Mouse (Mus musculus): ENCODE results near the gene Pdia4.
"Not testable (repeated sequence)": the region's sequence is repeated elsewhere in the genome, so short reads cannot be mapped to it uniquely, and the experiment has no call there.

Pdia4 gene

DNA sequence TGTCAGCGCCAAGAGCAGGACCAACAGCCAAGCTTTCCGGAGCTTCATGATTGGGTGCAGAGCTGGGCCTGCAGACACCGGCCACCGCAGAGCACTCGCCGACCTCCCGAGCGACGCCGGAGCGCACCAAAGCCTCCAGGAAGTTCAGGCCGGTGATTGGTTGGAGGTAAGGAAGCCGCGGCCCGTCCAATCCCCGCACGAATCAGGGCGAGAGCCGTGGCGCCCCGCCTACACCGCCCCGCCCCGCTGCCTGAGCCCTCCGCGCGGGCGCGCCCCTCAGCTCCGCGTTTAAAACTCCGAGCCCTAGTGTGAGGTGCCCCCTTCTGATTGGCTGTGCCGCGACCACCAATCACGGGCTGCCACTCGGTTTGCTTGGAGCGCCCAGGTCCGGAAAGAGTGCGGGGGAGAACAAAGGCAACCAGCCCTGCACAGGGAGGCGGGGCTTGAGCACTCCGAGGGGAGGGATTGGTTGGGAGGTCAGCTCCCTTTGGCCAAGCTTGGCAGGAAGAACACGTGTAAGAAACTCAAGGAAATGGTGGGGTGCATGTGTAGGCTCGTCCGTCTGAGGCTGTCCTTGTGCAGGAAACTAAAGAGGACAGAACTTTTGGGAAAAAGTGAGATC is at the start of gene Pdia4:
Pdia4 (minus strand) TSS at position 174 of the 622 bp plus-strand sequence.
- DNase-seq, result peak; percentile 98

DNA sequence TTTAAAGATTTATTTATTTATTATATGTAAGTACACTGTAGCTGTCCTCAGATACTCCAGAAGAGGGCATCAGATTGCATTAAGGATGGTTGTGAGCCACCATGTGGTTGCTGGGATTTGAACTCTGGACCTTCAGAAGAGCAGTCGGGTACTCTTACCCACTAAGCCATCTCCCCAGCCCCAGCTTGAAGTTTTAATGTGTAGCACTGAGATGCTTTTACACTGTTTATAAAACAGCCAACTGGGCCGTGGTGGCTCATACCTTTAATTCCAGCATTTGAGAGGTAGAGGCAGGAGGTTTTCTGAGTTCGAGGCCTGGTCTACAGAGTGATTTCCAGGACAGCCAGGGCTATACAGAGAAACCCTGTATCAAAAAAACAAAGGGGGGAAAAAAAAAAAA is 44.5 kb upstream of the Pdia4 start:
- not testable (repeated sequence) for DNase-seq

DNA sequence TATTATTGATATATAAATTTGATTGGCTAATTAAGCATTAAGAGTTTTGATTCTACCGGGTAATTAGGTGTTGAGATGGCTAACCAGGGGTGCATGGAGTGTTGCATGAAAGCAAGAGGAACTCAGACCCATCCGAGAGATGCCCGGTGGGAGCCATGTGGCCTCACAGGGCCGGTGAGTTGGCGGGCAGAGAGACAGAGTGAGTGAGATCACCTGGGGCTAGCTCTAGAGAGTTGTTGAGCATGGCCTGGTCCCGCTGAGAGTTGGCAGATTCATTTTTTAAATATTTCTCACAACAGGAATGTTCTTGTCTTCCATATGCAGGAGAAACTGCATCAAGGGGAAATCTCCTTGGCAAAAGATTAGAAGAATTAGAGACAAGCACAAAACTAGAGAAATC is 44.0 kb upstream of the Pdia4 start:
- no peak for DNase-seq

DNA sequence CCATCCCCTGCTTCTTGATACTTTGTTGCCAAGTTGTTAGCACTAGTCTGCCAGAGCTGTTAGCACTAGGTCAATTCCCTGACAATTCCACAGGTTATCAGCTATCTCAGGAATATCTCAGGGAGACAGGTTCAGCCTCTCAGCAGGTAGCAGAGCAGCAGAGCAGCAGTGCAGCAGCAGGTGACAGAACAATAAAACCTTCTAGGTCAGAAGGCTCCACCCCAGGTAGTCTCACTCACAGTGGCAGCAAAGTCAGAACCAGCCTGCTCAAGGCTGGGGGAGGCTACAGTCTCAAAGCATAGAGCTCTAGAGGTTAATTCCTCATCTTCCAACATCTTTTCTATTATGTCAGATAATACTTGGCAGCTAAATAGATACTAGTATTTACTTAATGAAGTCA is 32.5 kb upstream of the Pdia4 start:
- DNase-seq, result no peak

DNA sequence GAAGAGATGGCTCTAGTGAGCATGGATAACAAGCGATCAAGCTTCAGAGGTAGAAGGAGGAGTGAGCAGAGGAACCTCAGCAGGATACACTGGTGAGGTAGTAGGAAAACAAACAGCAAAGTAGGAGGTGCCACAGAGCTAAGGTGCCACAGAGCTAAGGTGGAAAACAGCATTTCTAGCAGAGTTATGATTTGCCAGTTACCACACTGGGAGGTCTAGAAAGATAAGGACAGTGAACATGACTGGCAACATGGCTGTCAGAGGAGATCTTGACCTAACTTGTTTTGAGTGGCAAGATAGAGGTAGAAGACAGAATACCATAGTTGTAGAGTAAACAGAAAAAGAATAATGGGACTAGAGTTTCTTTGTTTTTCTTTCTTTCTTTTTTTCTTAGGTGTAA is 29.1 kb upstream of the Pdia4 start:
- DNase-seq, result no peak

DNA sequence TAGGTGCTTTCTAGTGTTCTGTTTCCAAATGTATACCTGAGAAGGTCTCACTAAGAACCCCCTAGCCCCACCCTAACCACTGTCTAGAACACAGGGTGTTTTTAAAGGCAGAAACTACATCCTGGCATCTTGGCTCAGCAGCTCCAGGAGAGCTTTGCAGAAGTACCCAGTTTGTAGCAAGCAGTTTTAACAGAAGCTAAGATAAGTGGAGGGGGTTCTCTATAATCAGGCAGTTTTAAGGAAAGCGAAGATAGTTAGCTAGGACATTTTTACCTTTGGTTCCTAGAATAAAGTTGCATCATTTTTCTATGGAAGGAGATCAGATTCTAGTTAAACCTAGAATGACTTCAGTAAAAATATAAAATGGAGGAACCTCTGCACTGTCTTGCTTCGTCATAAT is 28.6 kb upstream of the Pdia4 start:
- DNase-seq, result no peak

DNA sequence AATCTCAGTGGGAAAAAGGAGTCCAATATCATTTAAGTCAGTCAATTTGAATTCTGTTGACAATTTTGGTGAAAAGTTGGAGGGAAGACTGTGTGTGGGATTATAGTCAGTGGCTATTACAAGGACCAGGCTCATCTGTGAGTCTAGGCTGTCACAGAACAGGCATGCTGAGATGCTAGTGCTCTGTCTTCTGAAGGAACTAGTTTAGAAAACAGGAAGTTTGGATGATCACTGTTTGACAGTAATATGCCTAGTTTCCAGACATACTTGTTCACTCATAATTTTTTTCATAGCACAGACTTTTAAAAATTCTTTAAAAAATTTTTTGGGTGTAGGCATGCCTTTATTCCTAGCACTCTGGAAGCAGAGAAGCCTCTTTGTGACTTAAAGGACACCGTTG is 27.8 kb upstream of the Pdia4 start:
- DNase-seq, result no peak

DNA sequence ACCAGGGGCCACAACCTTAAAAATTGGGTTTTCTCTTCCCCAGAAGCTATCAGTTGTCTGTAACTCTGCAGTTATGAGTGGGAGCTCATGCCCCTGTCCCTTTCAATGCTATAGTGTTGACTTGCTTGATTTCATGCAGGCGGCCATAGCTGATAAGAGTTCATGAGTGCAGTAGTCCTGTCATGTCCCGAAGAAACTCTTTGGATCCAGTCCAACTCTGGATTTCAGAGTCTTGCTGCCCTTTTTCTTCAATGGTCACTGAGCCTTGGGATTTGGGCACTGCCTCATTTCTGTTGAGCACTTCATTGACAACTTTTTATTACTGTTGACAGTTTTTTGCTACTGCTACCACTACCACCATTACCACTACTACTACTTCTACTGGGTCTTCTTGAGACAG is 24.4 kb upstream of the Pdia4 start:
- no peak for DNase-seq

DNA sequence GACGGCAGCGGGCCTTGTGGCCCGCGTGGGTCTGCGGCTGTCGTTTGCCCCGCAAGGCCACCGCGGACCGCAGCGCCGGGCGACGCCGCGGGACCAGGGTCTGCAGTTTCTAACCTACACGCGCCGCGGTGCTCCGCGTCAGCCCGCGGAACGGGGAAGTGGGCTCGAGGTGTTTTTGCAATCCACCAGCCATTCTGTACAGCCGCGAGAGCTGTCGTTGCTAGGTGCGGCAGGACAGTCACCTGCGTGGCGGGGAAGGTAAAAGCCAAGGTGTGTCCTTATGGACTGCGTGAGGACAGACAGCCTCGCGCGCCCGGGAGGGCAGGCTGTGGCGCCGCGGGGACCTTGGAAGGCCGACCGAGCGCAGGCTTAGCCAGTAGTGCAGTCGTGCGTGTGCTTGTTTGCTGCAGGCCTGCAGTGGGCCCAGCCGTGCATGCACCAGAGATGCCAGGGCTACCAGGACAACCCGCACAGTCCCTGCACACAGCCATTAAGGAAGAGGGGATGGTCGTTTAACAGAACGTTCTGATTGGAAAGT is 22.8 kb upstream of the Pdia4 start:
- DNase-seq, result peak; percentile 44

DNA sequence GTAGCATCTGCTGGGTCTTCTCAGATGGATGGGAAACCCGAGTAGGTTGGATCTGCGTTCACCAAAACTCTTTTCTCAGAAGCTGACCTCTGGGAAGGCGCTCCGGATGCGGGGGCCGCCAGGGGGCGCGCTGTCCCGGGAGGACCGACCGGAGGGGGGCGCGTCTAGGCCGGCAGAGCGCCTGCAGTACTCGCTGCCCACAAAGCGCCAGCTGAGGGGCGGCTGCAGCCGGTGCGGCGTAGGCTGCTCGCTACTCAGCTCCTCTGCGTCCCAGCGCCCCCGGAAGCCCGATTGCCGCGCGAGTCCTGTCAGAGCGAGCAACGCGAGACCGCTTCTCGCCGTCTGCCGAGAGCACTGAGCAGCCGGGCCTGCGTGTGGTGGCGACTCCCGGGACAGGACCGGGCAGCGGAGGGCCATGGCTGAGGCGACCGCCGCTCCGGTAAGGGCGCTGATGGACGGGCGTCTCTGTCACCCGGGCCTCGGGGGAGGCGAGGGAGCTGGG is 22.3 kb upstream of the Pdia4 start, which contains the start of gene Zfp398:
Zfp398 (plus strand) TSS at position 180 of the 502 bp plus-strand sequence.
- peak; percentile 98 for DNase-seq

DNA sequence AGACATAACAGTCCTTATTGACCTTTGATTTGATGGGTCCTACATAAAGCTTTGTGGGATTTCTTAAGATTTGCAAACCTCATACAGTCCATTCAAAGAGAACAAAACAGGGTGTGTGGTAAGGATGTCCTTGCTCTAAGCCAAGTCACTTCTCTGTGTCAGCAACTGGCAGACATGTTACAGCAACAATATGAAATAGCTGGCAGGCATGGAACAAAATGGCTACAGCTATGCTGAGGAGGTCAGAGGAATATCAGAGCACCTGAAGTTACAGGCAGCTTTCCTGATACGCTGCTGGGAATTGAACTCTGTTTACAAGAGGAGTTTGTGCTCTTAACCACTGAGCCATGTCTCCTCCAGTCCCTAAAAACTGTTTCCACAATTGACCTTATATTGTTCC is 19.0 kb upstream of the Pdia4 start:
- DNase-seq, result no peak

DNA sequence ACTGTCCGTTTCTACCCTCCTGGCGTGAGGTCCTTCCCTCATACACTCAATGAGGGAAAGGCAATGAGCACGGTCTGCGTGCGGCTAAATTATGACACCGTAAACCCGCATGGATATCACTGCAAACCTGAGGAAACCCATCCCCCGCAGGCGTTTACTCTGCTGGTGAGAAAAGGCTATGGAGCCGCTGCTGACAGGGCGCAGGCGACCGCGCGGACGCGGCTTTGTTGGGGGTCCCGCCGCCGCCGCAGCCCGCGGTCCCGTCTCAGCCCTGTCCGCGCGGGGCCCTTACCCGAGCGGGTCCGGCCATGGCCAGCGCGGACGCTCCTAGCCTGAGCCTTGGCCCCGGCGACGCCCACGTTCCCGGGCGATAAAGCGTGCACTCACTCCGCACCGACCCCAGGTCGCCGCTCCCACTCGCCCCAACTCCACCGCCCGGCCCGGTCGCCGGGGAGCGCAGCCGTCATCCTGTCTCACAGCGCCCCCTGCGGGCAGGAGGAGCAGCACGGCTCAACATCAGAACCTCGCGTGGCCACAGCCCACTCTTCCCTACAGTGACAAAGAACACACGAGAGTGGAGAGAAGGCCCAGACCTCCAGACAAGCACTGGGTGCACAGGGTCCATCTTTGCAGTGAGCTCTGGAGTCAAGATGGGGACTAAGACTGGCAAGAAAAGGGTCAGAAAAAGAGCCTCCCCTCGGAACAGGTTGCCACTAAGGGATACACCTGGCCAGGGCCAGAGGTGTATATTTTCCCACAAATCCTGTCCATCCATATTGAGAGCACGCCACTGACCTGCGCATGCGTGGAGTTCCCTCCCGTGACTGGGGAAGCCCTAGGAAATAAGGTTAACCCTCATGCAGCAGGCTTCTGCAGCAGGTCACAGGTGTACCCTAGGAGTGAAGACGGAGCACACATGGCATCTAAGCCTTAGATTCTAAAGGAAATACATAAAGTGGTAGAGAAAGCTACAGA is 17.2 kb upstream of the Pdia4 start, which contains the start of gene Zfp786:
Zfp786 (minus strand) TSS at position 764 of the 975 bp plus-strand sequence.
- DNase-seq, result peak; percentile 95

DNA sequence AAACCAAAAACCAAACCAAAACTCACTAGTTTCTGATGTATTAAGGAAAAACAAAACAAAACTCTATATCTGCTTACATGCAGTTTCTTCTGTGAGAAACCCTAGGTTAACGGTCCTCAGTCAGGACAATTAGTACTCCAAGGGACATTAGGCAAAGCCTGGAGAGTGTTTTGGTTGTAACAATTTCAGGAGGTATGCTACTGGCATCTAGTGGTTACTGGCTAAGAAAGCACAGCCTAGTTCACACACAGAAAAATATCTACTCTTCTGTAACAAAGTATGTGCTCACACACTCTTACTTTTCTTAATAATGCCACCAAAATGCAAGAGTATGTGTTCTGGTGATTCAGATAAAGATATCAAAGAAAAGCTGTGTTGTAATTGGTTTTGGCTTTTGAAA is 15.7 kb upstream of the Pdia4 start:
- DNase-seq, result no peak

DNA sequence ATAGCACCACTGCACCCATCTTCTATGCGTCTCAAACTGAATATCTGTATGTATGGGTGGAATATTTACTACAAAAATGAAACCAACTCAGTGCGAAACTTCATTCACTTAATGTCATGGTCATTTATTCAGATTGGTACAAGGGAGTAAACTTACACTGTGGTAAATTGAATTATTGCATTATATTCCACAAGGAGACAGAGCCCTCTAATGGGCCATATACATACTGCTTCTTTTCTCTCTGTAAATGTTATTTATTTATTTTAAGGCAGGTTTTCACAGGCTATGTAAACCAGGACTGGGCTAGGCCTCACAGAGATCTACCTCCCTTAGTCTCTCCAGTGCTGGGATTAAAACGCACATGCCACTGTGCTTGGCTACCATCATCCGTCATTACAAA is 14.2 kb upstream of the Pdia4 start:
- DNase-seq, result no peak

DNA sequence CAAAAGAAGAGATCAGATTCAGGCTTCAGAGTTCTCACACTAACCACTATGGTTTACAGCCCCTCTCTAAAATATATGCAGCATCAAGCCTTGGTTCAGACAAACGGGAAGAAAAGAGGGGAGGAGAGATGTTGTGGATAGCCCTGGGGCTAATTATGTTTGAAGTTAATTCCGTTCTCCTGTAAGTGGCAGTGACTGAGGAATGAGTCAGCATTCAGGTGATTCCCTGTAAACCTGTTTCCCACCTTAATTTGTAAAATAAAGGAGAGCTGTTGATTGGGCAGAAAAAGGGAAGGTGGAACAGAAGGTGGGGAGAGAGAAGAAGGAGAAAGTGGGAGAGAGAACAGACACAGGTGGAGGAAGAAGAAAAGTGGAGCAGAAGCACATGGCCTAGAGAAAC is 11.0 kb upstream of the Pdia4 start:
- DNase-seq, result no peak

DNA sequence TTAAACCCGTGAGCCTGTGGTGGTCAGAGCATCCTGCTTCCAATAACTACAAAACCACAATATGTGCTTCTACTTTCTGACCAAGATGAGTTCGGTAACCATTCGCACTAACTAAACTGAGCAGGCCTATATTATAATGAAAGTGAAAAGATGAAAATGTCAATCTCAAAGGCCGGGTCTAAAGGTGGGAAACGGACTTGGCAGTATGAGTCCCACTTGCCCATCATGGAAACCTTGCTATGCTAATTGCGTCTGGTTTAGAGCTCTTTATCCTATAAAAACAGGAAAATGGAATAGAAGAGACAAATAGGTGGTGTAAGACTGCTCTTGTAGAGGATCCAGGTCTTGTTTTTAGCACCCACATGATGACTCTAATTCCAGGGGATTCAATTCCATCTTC is 8.5 kb upstream of the Pdia4 start:
- no peak for DNase-seq

DNA sequence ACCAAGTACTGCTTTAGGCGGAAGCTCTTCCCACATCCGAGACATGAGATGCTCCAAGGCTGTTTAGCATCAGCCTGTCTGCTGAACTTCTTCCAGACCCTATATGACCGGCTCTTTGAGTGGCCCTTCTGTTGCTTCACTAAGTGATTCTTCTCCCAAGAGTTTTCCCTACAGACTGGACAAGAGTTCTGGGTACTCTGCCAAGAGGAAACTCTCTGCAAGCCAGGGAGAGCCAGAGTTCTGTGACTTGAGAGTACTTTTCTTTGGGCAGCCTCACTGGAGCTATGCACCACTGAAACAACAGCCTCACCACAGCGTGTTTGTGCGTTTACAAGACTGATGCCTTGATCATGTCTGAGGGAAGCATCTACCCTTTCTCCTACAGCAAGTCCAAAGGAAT is 8.0 kb upstream of the Pdia4 start:
- DNase-seq, result peak; percentile 23

DNA sequence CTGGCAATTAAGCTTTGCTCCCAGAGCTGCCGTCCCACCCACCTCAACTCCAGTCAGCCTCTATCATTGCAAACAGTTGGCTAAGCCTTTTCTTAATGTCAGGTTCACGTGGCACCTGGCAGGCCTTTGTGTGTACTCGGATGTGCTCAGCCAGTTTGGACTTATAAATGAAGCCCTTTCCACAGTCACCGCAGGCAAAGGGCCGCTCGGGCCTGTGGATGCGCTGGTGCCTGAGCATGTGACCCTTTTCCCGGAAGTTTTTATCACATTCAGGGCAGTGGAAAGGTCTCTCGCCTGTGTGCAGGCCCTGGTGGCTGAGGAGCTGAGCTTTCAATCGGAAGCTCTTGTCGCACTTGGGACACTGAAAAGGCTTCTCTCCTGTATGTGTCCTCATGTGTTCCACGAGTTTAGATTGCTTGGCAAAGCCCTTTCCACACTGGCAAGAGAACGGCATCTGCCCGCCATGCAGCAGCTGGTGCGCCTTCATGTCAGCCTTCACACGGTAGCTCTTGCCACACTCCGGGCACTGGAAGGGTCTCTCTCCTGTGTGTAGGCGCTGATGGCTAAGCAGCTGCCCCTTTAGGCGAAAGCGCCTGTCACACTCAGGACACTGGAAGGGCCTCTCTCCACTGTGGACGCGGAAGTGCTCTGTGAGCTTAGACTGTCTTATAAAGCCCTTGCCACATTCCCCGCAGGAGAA is 6.5 kb upstream of the Pdia4 start:
- no peak for DNase-seq

DNA sequence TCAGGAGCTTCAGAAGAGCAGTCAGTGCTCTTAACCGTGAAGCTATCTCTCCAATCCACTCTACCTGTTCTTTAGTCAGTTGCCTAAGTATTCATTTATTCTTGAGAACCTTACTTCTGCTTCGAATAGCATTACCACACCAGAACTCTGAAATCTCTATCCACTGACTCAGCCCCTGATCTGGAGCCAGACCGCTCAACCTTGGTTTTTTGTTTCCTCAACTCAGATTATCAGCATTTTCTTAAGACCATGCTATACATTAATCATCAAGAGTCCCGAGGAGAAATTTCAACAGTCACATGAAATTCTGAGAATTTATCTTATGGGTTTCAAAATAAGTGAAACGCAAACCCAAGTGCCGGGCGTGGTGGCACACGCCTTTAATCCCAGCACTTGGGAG is 5.5 kb upstream of the Pdia4 start:
- no peak for DNase-seq

DNA sequence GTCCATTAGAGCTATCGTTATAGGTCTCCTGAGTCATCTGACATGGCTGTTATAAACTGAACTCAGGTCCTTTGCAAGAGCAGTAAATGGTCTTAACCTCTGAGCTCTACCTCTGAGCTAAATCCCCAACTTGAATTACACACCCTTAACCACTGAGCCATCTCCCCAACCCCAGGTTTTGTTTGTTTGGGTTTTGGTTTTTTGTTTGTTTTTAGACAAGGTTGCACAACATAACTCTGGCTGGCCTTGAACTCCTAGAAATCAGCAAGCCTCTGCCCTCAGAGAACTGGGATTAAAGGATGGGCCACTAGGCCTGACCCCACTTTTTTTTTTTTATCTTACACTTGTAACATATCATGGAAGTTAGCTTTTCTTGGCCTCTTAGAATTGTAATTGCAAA is 2.9 kb upstream of the Pdia4 start:
- no peak for DNase-seq

DNA sequence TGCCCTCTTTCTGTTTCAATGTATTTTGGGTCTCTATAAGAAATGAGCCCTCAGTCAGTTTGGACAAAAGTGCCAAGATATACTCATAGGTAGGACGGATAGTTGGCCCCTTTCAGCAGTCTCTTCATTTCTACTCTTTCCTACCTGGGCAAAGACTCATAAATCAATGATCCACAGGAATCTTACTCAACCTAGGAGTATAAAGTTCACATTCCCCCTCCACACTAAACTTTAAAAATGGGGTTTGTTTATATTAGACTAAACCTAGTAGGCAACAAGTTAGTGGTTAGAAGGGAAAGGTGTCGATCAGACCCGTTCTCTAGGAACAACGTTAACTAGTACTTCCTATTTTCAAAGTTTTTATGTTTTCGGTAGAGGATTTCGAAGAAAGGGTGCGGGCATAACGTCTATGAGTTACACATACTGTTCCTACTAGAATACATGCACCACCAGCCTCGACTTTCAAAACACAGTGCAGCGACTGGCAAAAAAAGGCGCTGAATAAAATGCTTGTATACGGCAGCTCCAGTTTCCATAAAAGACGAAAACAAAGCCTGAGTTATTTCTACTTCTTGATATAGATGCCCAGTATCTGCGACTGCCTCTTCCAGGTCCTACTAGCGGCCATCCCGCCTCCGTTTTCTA is 837 bp downstream of the Pdia4 start:
- no peak for DNase-seq

DNA sequence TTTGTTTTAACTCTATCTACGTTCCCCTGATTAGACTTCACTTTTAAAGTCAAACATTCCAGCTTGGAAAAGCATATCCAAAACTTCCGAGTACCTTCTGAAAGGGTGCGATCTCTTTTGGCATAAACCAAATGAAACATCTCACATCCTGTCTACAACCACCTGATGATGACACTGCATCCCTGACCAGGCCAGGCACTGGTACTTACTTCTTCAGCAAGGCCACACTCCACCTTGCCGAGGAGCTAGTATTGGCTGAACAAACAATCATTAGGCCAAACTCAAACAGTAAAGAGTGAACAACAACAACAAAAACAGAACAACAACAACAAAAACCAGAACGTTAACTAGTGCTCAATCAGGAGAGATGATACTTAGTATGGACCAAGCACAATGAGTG is 1.9 kb downstream of the Pdia4 start:
- DNase-seq, result no peak

DNA sequence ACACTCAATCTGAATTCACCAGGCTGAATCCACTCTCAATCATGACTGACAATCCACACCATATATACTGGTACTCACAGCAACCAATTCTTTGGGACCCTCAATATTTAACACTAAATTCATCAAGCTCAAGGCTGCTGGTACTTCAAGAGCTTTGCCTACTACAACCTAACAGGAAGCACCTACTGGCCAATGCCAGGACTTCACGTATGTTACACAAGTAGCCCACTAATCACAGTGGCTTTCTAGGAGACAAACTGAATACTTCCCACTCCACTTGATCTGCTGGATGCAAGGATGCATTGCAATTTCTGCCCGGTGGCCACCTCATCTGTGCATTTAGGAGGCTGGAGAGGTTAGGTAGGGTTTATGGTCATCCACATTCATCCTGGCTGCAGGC is 3.0 kb downstream of the Pdia4 start:
- DNase-seq, result no peak

All from lung, postnatal 14 days (tissue).